Mouse (Mus musculus) embryonic facial prominence, embryonic 13.5 days (tissue): Measurements from ENCODE around the gene Coro7. TPM values are rescaled to one million over a fixed set of nuclear protein-coding genes. Genes with fewer than 3 reads are reported as not detected.
A peak's percentile ranks its signal among the peaks of the same experiment; 100 is the strongest.
"Not testable (repeated sequence)": the region's sequence is repeated elsewhere in the genome, so short reads cannot be mapped to it uniquely, and the experiment has no call there.

Experiments
- ATAC-seq: fragments of 200-750 bp; cut with Nextera tagmentation; 2 replicates; pipeline ENCODE4 v1.8.0; 2017; ENCODE audit warnings: low read depth; ENCODE audit not compliant: insufficient number of reproducible peaks, insufficient read depth, low FRiP score, low TSS enrichment
- H3K27ac ChIP-seq: fragments of 300-500 bp; sonication (generic); 2 replicates; pipeline ENCODE4 v1.5.1; 2015; ENCODE audit warnings: moderate library complexity, mild to moderate bottlenecking, inconsistent platforms
- H3K27me3 ChIP-seq: fragments of 300-500 bp; sonication (generic); 2 replicates; pipeline ENCODE4 v1.6.1; 2015; ENCODE audit warnings: mild to moderate bottlenecking, inconsistent platforms
- H3K36me3 ChIP-seq: fragments of 300-500 bp; sonication (generic); 2 replicates; pipeline ENCODE4 v1.6.1; 2015; ENCODE audit warnings: mild to moderate bottlenecking, inconsistent platforms
- H3K4me1 ChIP-seq: fragments of 300-500 bp; sonication (generic); 2 replicates; pipeline ENCODE4 v1.6.1; 2015; ENCODE audit warnings: inconsistent platforms
- H3K4me2 ChIP-seq: fragments of 300-500 bp; sonication (generic); 2 replicates; pipeline ENCODE4 v1.6.1; 2015; ENCODE audit warnings: moderate library complexity, mild to moderate bottlenecking, inconsistent platforms
- H3K4me3 ChIP-seq: fragments of 300-500 bp; sonication (generic); 2 replicates; pipeline ENCODE4 v1.5.1; 2015; ENCODE audit warnings: mild to moderate bottlenecking, inconsistent platforms
- H3K9ac ChIP-seq: fragments of 300-500 bp; sonication (generic); 2 replicates; pipeline ENCODE4 v1.6.1; 2015; ENCODE audit warnings: mild to moderate bottlenecking, inconsistent platforms
- H3K9me3 ChIP-seq: fragments of 300-500 bp; sonication (generic); 2 replicates; pipeline ENCODE4 v1.6.1; 2016; ENCODE audit warnings: inconsistent platforms
- WGBS: fragments of 180-500 bp; shearing (Covaris S2); methylation state at CpG from one replicate; pipeline ENCODE4 v1.1.7; 2015; ENCODE audit warnings: mixed read lengths; 5-methylcytosine and 5-hydroxymethylcytosine counted together
- polyA plus RNA-seq: library from polyadenylated mRNA; unstranded; fragments of >200 nt; fragmentation: Nextera tagmentation; extraction: Ambion mirVana; gene quantifications from 2 replicates; pipeline ENCODE4 v1.2.1, GENCODE M21; 2015

Coro7 gene
- polyA plus RNA-seq, 1 experiment from 2014 or later: 16.9 TPM

- Histone ChIP-seq H3K27ac (no peak overlapping the region), H3K4me1 (peaks cover 42% of the 10 kb centered on the region), H3K27me3 (no peaks in the 10 kb centered on the region), H3K36me3 (peaks cover 14% of the 10 kb centered on the region), H3K9me3 (no peaks in the 10 kb centered on the region), H3K9ac (no peak overlapping the region), H3K4me2 (no peak overlapping the region), H3K4me3 (no peak overlapping the region)
- ATAC-seq: no peak
- WGBS: 93% methylated on average over 9 of the region's 9 CpGs
Measured at GRCm38 (mm10) chr16:4590236-4590635, 89.3 kb downstream of the Coro7 start.

DNA sequence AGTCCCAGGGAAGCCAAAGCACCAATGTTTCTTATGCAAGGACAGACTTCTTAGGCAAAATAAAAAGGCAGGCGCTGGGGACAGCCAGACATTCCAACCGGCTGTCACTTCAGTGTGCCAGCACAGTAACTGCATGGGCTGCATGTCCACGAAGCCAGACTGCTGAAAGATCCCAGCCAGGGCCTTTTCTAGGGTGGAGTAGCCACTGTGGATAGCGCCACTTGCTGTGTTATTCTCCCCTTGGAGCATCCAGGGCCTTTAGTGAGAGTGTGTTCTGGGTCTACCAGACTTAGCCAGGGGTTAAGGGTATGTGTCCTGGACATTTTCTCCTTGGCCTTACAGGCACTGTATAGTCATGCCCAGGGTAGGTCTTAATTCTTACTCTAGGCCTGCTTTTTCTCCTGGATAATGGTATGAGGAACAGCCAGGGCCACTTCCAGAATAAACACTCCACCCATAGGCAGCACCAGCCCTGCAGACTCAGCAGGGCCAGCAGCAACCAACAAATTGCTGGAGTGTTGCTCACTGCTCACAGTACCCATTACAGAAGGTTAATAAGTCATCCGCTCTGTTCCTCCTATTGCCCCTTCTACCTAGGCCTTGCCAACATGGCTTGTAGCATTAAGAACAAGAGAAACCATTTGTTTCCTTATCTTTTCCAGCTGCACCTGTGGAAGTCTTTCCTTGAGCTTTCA is 91.9 kb downstream of the Coro7 start:
- no peak for ATAC-seq
- Histone ChIP-seq H3K27ac (peak overlapping the region; percentile 94), H3K9me3 (no peaks in the 10 kb centered on the region), H3K4me1 (peaks cover 29% of the 10 kb centered on the region), H3K36me3 (peaks cover 14% of the 10 kb centered on the region), H3K4me2 (peak overlapping the region; percentile 61; the same call in 1 of the 2 replicates), H3K4me3 (no peak overlapping the region), H3K27me3 (no peaks in the 10 kb centered on the region), H3K9ac (no peak overlapping the region)
- WGBS: 69% methylated on average over 5 of the region's 5 CpGs

GRCm38 (mm10) chr16:4586531-4587123 is 93.0 kb downstream of the Coro7 start:
- Histone ChIP-seq H3K4me2 (peak overlapping the region; percentile 61), H3K9ac (peak overlapping the region; percentile 70), H3K4me1 (peaks cover 20% of the 10 kb centered on the region), H3K27ac (peak overlapping the region; percentile 94), H3K27me3 (no peaks in the 10 kb centered on the region), H3K9me3 (no peaks in the 10 kb centered on the region), H3K4me3 (peak overlapping the region; percentile 58), H3K36me3 (peaks cover 14% of the 10 kb centered on the region)
- peak; percentile 96 for ATAC-seq
- under 1% methylated on average over 42 of the region's 43 CpGs for WGBS

DNA sequence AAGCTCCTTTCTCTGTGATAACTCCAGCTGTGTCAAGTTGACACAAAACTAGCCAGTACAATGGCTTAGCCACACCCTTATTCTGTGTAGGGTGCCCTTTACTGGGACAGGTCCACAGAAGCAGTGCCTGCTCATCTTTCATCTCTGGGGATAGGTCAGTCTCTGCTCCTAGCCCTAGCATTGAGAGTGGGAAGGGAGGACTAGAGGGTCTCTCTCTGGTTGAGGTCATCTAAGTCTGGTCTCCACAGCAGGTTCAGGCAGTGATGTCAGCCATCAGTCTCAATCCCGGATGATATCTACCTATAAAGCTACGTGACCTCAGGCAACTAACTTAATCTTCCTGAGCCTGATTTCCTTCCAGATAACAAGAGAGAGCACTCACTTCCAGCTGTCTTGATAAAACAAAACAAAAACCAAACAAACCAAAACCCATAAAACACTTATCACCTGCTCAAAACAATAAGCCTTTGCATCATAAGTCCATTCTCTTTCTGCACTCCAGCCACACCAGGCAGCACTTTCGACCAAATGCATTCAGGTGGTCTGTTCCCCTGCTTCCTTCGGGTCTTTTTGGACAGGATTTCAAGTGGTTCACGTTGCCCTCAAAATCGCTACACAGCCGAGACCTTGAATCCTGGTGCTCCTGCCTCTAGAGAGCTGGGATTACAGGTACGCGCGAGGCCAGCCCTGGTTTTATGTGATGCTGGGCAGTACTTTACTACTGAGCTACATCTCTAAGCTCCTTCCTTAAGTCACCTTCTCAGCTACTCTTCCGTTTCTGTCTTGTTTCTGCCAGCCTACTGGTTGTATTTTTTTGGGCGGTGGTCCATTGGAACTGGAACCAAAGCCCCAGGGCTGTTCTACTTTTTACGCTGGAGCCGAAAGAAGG is 93.7 kb downstream of the Coro7 start:
- H3K9me3 ChIP-seq: no peaks in the 10 kb centered on the region
- peak overlapping the region; percentile 58 for H3K4me3 ChIP-seq
- no peaks in the 10 kb centered on the region for H3K27me3 ChIP-seq
- H3K4me1 ChIP-seq: peaks cover 20% of the 10 kb centered on the region
- peak overlapping the region; percentile 70 for H3K9ac ChIP-seq
- peak overlapping the region; percentile 94 for H3K27ac ChIP-seq
- peak overlapping the region; percentile 61 for H3K4me2 ChIP-seq
- ATAC-seq: no peak
- H3K36me3 ChIP-seq: peaks cover 10% of the 10 kb centered on the region
- WGBS: 10% methylated on average over 14 of the region's 14 CpGs

DNA sequence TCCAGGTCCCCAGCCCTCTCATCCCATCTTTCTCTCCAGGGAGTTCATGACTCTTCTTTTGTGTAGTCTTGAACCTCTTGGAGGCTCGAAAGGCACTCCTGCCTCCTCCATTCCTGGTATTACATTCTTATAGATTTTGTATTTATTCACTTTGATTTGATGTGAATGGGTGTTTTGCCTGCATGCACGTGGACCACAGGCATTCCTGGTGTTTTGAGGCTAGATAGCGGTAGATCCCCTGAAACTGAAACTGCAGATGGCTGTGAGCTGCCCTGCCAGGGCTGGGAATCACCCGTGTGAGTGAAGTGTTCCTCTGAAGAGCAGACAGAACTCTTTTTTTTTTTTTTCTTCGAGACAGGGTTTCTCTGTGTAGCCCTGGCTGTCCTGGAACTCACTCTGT is 95.1 kb downstream of the Coro7 start:
- WGBS: 66% methylated on average over 5 of the region's 5 CpGs
- no peak for ATAC-seq

DNA sequence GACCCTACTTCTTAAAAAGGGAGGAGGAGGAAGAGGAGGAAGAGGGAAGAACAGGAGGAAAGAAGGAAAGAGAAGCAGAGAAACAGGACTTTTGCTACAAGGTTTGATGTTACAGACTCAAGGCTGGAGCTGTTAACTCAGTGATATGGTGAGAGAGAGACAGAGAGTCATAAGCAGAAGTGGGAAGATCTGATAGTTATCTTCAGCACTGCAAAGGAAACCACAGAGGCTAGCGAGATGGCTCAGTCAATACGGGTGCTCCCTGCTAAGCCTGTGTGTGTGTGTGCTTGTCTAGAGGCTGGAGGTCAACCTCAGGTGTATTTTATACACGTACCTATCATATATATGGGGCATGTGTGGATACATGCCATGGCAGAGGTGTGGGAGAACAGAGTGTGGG is 95.8 kb downstream of the Coro7 start:
- H3K27me3 ChIP-seq: no peaks in the 10 kb centered on the region
- no peak overlapping the region for H3K4me3 ChIP-seq
- WGBS: 83% methylated on average over 3 of the region's 3 CpGs
- no peak overlapping the region for H3K9ac ChIP-seq
- H3K9me3 ChIP-seq: no peaks in the 10 kb centered on the region
- no peaks in the 10 kb centered on the region for H3K36me3 ChIP-seq
- no peak overlapping the region for H3K4me2 ChIP-seq
- no peak overlapping the region for H3K27ac ChIP-seq
- ATAC-seq: no peak
- H3K4me1 ChIP-seq: peaks cover 20% of the 10 kb centered on the region

More for the DNA sequence above, 95.1 kb downstream of the Coro7 start:
- H3K27me3 ChIP-seq: no peaks in the 10 kb centered on the region
- peaks cover 20% of the 10 kb centered on the region for H3K4me1 ChIP-seq
- no peaks in the 10 kb centered on the region for H3K9me3 ChIP-seq
- no peak overlapping the region for H3K4me2 ChIP-seq
- H3K4me3 ChIP-seq: no peak overlapping the region
- H3K36me3 ChIP-seq: no peaks in the 10 kb centered on the region
- no peak overlapping the region for H3K9ac ChIP-seq
- no peak overlapping the region for H3K27ac ChIP-seq

DNA sequence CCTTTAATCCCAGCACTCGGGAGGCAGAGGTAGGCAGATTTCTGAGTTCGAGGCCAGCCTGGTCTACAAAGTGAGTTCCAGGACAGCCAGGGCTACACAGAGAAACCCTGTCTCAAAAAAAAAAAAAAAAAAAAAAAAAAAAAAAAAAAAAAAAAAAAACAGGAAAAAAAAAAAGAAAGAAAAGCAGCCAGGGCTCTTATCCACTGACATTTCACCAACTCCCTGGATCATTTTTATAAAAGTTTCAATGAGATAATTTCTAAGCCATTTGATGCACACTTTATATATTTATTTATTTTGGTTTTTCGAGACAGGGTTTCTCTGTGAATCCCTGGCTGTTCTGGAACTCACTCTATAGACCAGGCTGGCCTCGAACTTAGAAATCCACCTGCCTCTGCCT is 98.4 kb downstream of the Coro7 start:
- not testable (repeated sequence) for ATAC-seq, H3K4me1 ChIP-seq, H3K4me3 ChIP-seq, H3K27ac ChIP-seq, H3K36me3 ChIP-seq, H3K9ac ChIP-seq, H3K27me3 ChIP-seq, H3K4me2 ChIP-seq, H3K9me3 ChIP-seq
- WGBS: 76% methylated on average over 4 of the region's 4 CpGs

- no peak for ATAC-seq
- 71% methylated on average over 7 of the region's 7 CpGs for WGBS
- H3K4me1 ChIP-seq: peaks cover 5% of the 10 kb centered on the region
- no peaks in the 10 kb centered on the region for H3K36me3 ChIP-seq
- H3K9ac ChIP-seq: no peak overlapping the region
- no peak overlapping the region for H3K27ac ChIP-seq
- H3K4me2 ChIP-seq: no peak overlapping the region
- H3K9me3 ChIP-seq: no peaks in the 10 kb centered on the region
- H3K4me3 ChIP-seq: no peak overlapping the region
- no peaks in the 10 kb centered on the region for H3K27me3 ChIP-seq
Measured at GRCm38 (mm10) chr16:4578630-4579029, 100.9 kb downstream of the Coro7 start.

DNA sequence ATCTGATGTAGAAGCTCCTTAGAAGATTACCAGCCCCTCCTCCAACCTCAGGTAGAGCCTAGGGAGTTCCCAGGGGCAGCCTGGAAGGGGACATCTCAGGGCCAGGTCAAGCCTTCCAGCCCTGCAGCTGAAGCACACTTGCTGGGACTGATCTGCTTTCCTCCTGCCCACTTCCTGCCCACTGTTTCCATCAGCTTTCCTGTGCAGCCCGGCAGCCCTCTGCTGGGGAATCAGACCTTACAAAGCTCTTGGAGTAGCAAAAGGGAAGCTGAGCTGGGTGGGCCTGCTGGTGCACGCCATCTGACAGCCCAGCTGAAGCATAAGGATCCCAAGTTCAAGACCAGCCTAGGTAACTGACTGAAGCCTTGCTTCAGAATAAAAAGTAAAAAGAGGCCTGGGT is 102.7 kb downstream of the Coro7 start:
- no peak overlapping the region for H3K9ac ChIP-seq
- no peaks in the 10 kb centered on the region for H3K36me3 ChIP-seq
- no peaks in the 10 kb centered on the region for H3K9me3 ChIP-seq
- H3K4me3 ChIP-seq: no peak overlapping the region
- no peaks in the 10 kb centered on the region for H3K27me3 ChIP-seq
- no peak overlapping the region for H3K4me2 ChIP-seq
- no peak overlapping the region for H3K27ac ChIP-seq
- 42% methylated on average over 2 of the region's 2 CpGs for WGBS
- peaks cover 5% of the 10 kb centered on the region for H3K4me1 ChIP-seq
- no peak for ATAC-seq
